Mouse (Mus musculus) limb, embryonic 13.5 days (tissue): Measurements from ENCODE around the gene Itga9. TPM values are rescaled to one million over a fixed set of nuclear protein-coding genes. Genes with fewer than 3 reads are reported as not detected.

Source experiments
- ATAC-seq: fragments of 200-750 bp; cut with Nextera tagmentation; 2 replicates; pipeline ENCODE4 v1.8.0; 2017; ENCODE audit warnings: low read depth, moderate number of reproducible peaks, moderate TSS enrichment; ENCODE audit not compliant: low FRiP score
- H3K27ac ChIP-seq: fragments of 300-500 bp; sonication (generic); 2 replicates; pipeline ENCODE4 v1.5.1; 2015; ENCODE audit warnings: inconsistent platforms, mild to moderate bottlenecking, moderate library complexity
- H3K27me3 ChIP-seq: fragments of 300-500 bp; sonication (generic); 2 replicates; pipeline ENCODE4 v1.6.1; 2015; ENCODE audit warnings: mild to moderate bottlenecking, inconsistent platforms
- H3K36me3 ChIP-seq: fragments of 300-500 bp; sonication (generic); 2 replicates; pipeline ENCODE4 v1.6.1; 2015; ENCODE audit warnings: inconsistent platforms, mild to moderate bottlenecking, moderate library complexity
- H3K4me1 ChIP-seq: fragments of 300-500 bp; sonication (generic); 2 replicates; pipeline ENCODE4 v1.6.1; 2015; ENCODE audit warnings: inconsistent platforms
- H3K4me2 ChIP-seq: fragments of 300-500 bp; sonication (generic); replicated peaks from 2 replicates; pipeline ENCODE4 v1.6.1; 2015; ENCODE audit warnings: inconsistent platforms, mild to moderate bottlenecking, moderate library complexity
- H3K4me3 ChIP-seq: fragments of 300-500 bp; sonication (generic); 2 replicates; pipeline ENCODE4 v1.5.1; 2015; ENCODE audit warnings: moderate library complexity, mild to moderate bottlenecking, inconsistent platforms
- H3K9ac ChIP-seq: fragments of 300-500 bp; sonication (generic); 2 replicates; pipeline ENCODE4 v1.6.1; 2015; ENCODE audit warnings: mild to moderate bottlenecking, inconsistent platforms
- H3K9me3 ChIP-seq: fragments of 300-500 bp; sonication (generic); 2 replicates; pipeline ENCODE4 v1.6.1; 2016; ENCODE audit warnings: inconsistent platforms
- WGBS: fragments of 180-500 bp; shearing (Covaris S2); methylation state at CpG from one replicate; pipeline ENCODE4 v1.1.7; 2015; 5-methylcytosine and 5-hydroxymethylcytosine counted together
- polyA plus RNA-seq: library from polyadenylated mRNA; unstranded; fragments of >200 nt; fragmentation: Nextera tagmentation; extraction: Ambion mirVana; gene quantifications from 2 replicates; pipeline ENCODE4 v1.2.1, GENCODE M21; 2015

The Itga9 gene
- polyA plus RNA-seq, 1 experiment from 2014 or later: 9.1 TPM

- no peak for ATAC-seq
- H3K27me3 ChIP-seq: no peaks in the 10 kb centered on the region
- H3K4me2 ChIP-seq: no peak overlapping the region
- H3K9me3 ChIP-seq: 0 out of 2 replicates have a peak, but pooled peaks cover 5% of the 10 kb centered on the region
- H3K36me3 ChIP-seq: peaks cover 22% of the 10 kb centered on the region
- no peak overlapping the region for H3K9ac ChIP-seq
- peaks cover 22% of the 10 kb centered on the region for H3K4me1 ChIP-seq
- 78% methylated on average over 10 of the region's 10 CpGs for WGBS
- no peak overlapping the region for H3K27ac ChIP-seq
- H3K4me3 ChIP-seq: no peak overlapping the region
These were observed 270.4 kb downstream of the Itga9 start for GRCm38 (mm10) chr9:118876902-118877301.

GRCm38 (mm10) chr9:118877365-118878008 lies 271.0 kb downstream of the Itga9 start:
- Histone ChIP-seq H3K4me3 (no peak overlapping the region), H3K9me3 (0 out of 2 replicates have a peak, but pooled peaks cover 5% of the 10 kb centered on the region), H3K9ac (no peak overlapping the region), H3K27ac (no peak overlapping the region), H3K27me3 (no peaks in the 10 kb centered on the region), H3K36me3 (peaks cover 16% of the 10 kb centered on the region), H3K4me2 (no peak overlapping the region), H3K4me1 (peaks cover 22% of the 10 kb centered on the region)
- no peak for ATAC-seq
- WGBS: 81% methylated on average over 7 of the region's 7 CpGs

- ATAC-seq: no peak
- 0 out of 2 replicates have a peak, but pooled peaks cover 5% of the 10 kb centered on the region for H3K9me3 ChIP-seq
- H3K4me3 ChIP-seq: no peak overlapping the region
- no peak overlapping the region for H3K4me2 ChIP-seq
- H3K27me3 ChIP-seq: no peaks in the 10 kb centered on the region
- peaks cover 22% of the 10 kb centered on the region for H3K4me1 ChIP-seq
- H3K9ac ChIP-seq: no peak overlapping the region
- 88% methylated on average over 11 of the region's 11 CpGs for WGBS
- peaks cover 12% of the 10 kb centered on the region for H3K36me3 ChIP-seq
- no peak overlapping the region for H3K27ac ChIP-seq
These were observed 272.1 kb downstream of the Itga9 start for GRCm38 (mm10) chr9:118878596-118878995.

GRCm38 (mm10) chr9:118881281-118881945 lies 274.9 kb downstream of the Itga9 start:
- H3K4me2 ChIP-seq: no peak overlapping the region
- 79% methylated on average over 7 of the region's 7 CpGs for WGBS
- H3K9me3 ChIP-seq: no peaks in the 10 kb centered on the region
- peaks cover 4% of the 10 kb centered on the region for H3K36me3 ChIP-seq
- H3K4me1 ChIP-seq: peaks cover 8% of the 10 kb centered on the region
- ATAC-seq: no peak
- H3K27me3 ChIP-seq: no peaks in the 10 kb centered on the region
- no peak overlapping the region for H3K9ac ChIP-seq
- H3K27ac ChIP-seq: no peak overlapping the region
- no peak overlapping the region for H3K4me3 ChIP-seq

GRCm38 (mm10) chr9:118881946-118882284 lies 275.4 kb downstream of the Itga9 start:
- ATAC-seq: no peak
- no peak overlapping the region for H3K4me2 ChIP-seq
- no peaks in the 10 kb centered on the region for H3K9me3 ChIP-seq
- peaks cover 4% of the 10 kb centered on the region for H3K36me3 ChIP-seq
- WGBS: 88% methylated on average over 6 of the region's 6 CpGs
- H3K27me3 ChIP-seq: no peaks in the 10 kb centered on the region
- H3K4me3 ChIP-seq: no peak overlapping the region
- no peak overlapping the region for H3K9ac ChIP-seq
- no peak overlapping the region for H3K27ac ChIP-seq
- 0 out of 2 replicates have a peak, but pooled peaks cover 3% of the 10 kb centered on the region for H3K4me1 ChIP-seq

- H3K4me3 ChIP-seq: no peak overlapping the region
- 93% methylated on average over 7 of the region's 7 CpGs for WGBS
- no peak overlapping the region for H3K27ac ChIP-seq
- H3K4me1 ChIP-seq: no peaks in the 10 kb centered on the region
- peaks cover 10% of the 10 kb centered on the region for H3K36me3 ChIP-seq
- no peak for ATAC-seq
- H3K9ac ChIP-seq: no peak overlapping the region
- no peak overlapping the region for H3K4me2 ChIP-seq
- H3K9me3 ChIP-seq: no peaks in the 10 kb centered on the region
- H3K27me3 ChIP-seq: no peaks in the 10 kb centered on the region
These were observed 276.7 kb downstream of the Itga9 start for GRCm38 (mm10) chr9:118883150-118883549.

- no peak for ATAC-seq
- H3K27me3 ChIP-seq: no peaks in the 10 kb centered on the region
- H3K9ac ChIP-seq: no peak overlapping the region
- H3K9me3 ChIP-seq: no peaks in the 10 kb centered on the region
- no peak overlapping the region for H3K4me3 ChIP-seq
- WGBS: 76% methylated on average over 6 of the region's 6 CpGs
- H3K4me1 ChIP-seq: peaks cover 16% of the 10 kb centered on the region
- H3K27ac ChIP-seq: no peak overlapping the region
- H3K4me2 ChIP-seq: no peak overlapping the region
- H3K36me3 ChIP-seq: peaks cover 10% of the 10 kb centered on the region
These were observed 279.3 kb downstream of the Itga9 start for GRCm38 (mm10) chr9:118885785-118886184.

GRCm38 (mm10) chr9:118887201-118887600 lies 280.7 kb downstream of the Itga9 start:
- WGBS: 76% methylated on average over 7 of the region's 7 CpGs
- Histone ChIP-seq H3K36me3 (peaks cover 10% of the 10 kb centered on the region), H3K9ac (no peak overlapping the region), H3K9me3 (no peaks in the 10 kb centered on the region), H3K4me2 (no peak overlapping the region), H3K4me3 (no peak overlapping the region), H3K27me3 (no peaks in the 10 kb centered on the region), H3K27ac (no peak overlapping the region), H3K4me1 (peaks cover 27% of the 10 kb centered on the region)
- no peak for ATAC-seq

GRCm38 (mm10) chr9:118887734-118888133 lies 281.2 kb downstream of the Itga9 start:
- Histone ChIP-seq H3K9ac (no peak overlapping the region), H3K9me3 (no peaks in the 10 kb centered on the region), H3K27me3 (no peaks in the 10 kb centered on the region), H3K4me1 (peaks cover 30% of the 10 kb centered on the region), H3K27ac (no peak overlapping the region), H3K4me2 (no peak overlapping the region), H3K4me3 (no peak overlapping the region), H3K36me3 (peaks cover 10% of the 10 kb centered on the region)
- ATAC-seq: no peak
- 89% methylated on average over 8 of the region's 8 CpGs for WGBS

GRCm38 (mm10) chr9:118890149-118890548 lies 283.7 kb downstream of the Itga9 start:
- Histone ChIP-seq H3K27me3 (no peaks in the 10 kb centered on the region), H3K9ac (no peak overlapping the region), H3K27ac (peak overlapping the region; percentile 33; the same call in 1 of the 2 replicates), H3K9me3 (no peaks in the 10 kb centered on the region), H3K36me3 (peaks cover 10% of the 10 kb centered on the region), H3K4me2 (no peak overlapping the region), H3K4me1 (peaks cover 30% of the 10 kb centered on the region), H3K4me3 (no peak overlapping the region)
- 76% methylated on average over 4 of the region's 4 CpGs for WGBS
- no peak for ATAC-seq

- no peaks in the 10 kb centered on the region for H3K9me3 ChIP-seq
- H3K4me2 ChIP-seq: no peak overlapping the region
- no peaks in the 10 kb centered on the region for H3K27me3 ChIP-seq
- H3K9ac ChIP-seq: no peak overlapping the region
- peaks cover 10% of the 10 kb centered on the region for H3K36me3 ChIP-seq
- ATAC-seq: no peak
- no peak overlapping the region for H3K4me3 ChIP-seq
- H3K4me1 ChIP-seq: peaks cover 30% of the 10 kb centered on the region
- 23% methylated on average over 2 of the region's 2 CpGs for WGBS
- peak overlapping the region; percentile 83; the same call in 1 of the 2 replicates for H3K27ac ChIP-seq
These were observed 284.2 kb downstream of the Itga9 start for GRCm38 (mm10) chr9:118890645-118891044.

- Histone ChIP-seq H3K36me3 (peaks cover 10% of the 10 kb centered on the region), H3K27me3 (no peaks in the 10 kb centered on the region), H3K27ac (peak overlapping the region; percentile 83), H3K4me1 (peaks cover 30% of the 10 kb centered on the region), H3K4me2 (peak overlapping the region; percentile 25; the same call in 1 of the 2 replicates), H3K4me3 (no peak overlapping the region), H3K9ac (no peak overlapping the region), H3K9me3 (no peaks in the 10 kb centered on the region)
- WGBS: 69% methylated on average over 6 of the region's 6 CpGs
- ATAC-seq: no peak
These were observed 284.6 kb downstream of the Itga9 start for GRCm38 (mm10) chr9:118891068-118891467.
